Mouse (Mus musculus): ENCODE results near the gene Vmn2r55.
"Not testable (repeated sequence)": the region's sequence is repeated elsewhere in the genome, so short reads cannot be mapped to it uniquely, and the experiment has no call there.

The Vmn2r55 gene

GRCm38 (mm10) chr7:12684903-12685302 is at the start of gene Vmn2r55:
TSS of gene Vmn2r55 (minus strand) at chr7:12685003.
- DNase-seq = not testable (repeated sequence)

GRCm38 (mm10) chr7:12640219-12640618 is 44.6 kb downstream of the Vmn2r55 start, which contains the start of gene Vmn2r54:
TSS of gene Vmn2r54 (minus strand) at chr7:12640319.
- DNase-seq = not testable (repeated sequence)

GRCm38 (mm10) chr7:12608688-12609087 is 76.1 kb downstream of the Vmn2r55 start, which contains the start of gene Vmn2r53:
TSS of gene Vmn2r53 (minus strand) at chr7:12608788.
- DNase-seq = no peak

All from cerebellum, adult 11-12 months (tissue).